Mouse (Mus musculus) erythroblast, embryonic 14.5 days (primary cell): ENCODE measurements around the gene Sec23a. TPM values are rescaled to one million over a fixed set of nuclear protein-coding genes. Genes with fewer than 3 reads are reported as not detected.

Experiments used
- H3K27me3 ChIP-seq: 2 replicates; pipeline ENCODE4 v1.6.1; 2012; ENCODE audit warnings: inconsistent platforms; ENCODE audit not compliant: control insufficient read depth
- H3K36me3 ChIP-seq: 2 replicates; pipeline ENCODE4 v1.6.1; 2012; ENCODE audit warnings: mild to moderate bottlenecking, inconsistent platforms; ENCODE audit not compliant: control insufficient read depth
- H3K4me1 ChIP-seq: 2 replicates; pipeline ENCODE4 v1.6.1; 2012; ENCODE audit warnings: inconsistent platforms; ENCODE audit not compliant: control insufficient read depth
- H3K4me3 ChIP-seq: replicated peaks from 2 replicates; pipeline ENCODE3; 2012; ENCODE audit warnings: moderate library complexity, mild to moderate bottlenecking, inconsistent platforms
- H3K9me3 ChIP-seq: 2 replicates; pipeline ENCODE4 v1.6.1; 2012; ENCODE audit warnings: low read length, inconsistent platforms, mixed read lengths; ENCODE audit not compliant: control insufficient read depth
- GATA1 ChIP-seq: IDR thresholded peaks from 2 replicates; pipeline ENCODE4 v1.6.1; 2012; ENCODE audit warnings: low read length, inconsistent platforms, mixed read lengths
- TAL1 ChIP-seq: IDR thresholded peaks from 3 replicates; pipeline ENCODE4 v1.6.1; 2012; ENCODE audit warnings: low read length, inconsistent platforms, mixed read lengths
- polyA plus RNA-seq: library from polyadenylated mRNA; stranded (reverse); fragments of >175 nt; gene quantifications from 2 replicates; pipeline ENCODE4 v1.2.3, GENCODE M21; 2012

Sec23a gene
- polyA plus RNA-seq, 1 experiment = 0.60 TPM

GRCm38 (mm10) chr12:58947231-58947630, 64.6 kb downstream of the Sec23a start:
- Histone ChIP-seq H3K36me3 (no peaks in the 10 kb centered on the region), H3K4me1 (no peaks in the 10 kb centered on the region), H3K4me3 (no peak overlapping the region), H3K27me3 (no peaks in the 10 kb centered on the region), H3K9me3 (no peaks in the 10 kb centered on the region)
- no peak for TF ChIP-seq TAL1
- no peak for TF ChIP-seq GATA1

- Histone ChIP-seq H3K36me3 (no peaks in the 10 kb centered on the region), H3K4me3 (no peak overlapping the region), H3K27me3 (no peaks in the 10 kb centered on the region), H3K4me1 (no peaks in the 10 kb centered on the region), H3K9me3 (no peaks in the 10 kb centered on the region)
- TF ChIP-seq TAL1 (no peak), GATA1 (no peak)
Observed at GRCm38 (mm10) chr12:58942544-58942943, 69.3 kb downstream of the Sec23a start.

- Histone ChIP-seq H3K9me3 (no peaks in the 10 kb centered on the region), H3K36me3 (no peaks in the 10 kb centered on the region), H3K4me3 (no peak overlapping the region), H3K27me3 (no peaks in the 10 kb centered on the region), H3K4me1 (no peaks in the 10 kb centered on the region)
- TF ChIP-seq GATA1 = no peak
- TF ChIP-seq TAL1 = no peak
Observed at GRCm38 (mm10) chr12:58934580-58934979, 77.2 kb downstream of the Sec23a start.

GRCm38 (mm10) chr12:58924996-58925395, 86.8 kb downstream of the Sec23a start:
- no peak overlapping the region for H3K4me3 ChIP-seq
- H3K36me3 ChIP-seq = no peaks in the 10 kb centered on the region
- no peak for TF ChIP-seq GATA1
- TF ChIP-seq TAL1 = no peak

GRCm38 (mm10) chr12:58924025-58924424, 87.8 kb downstream of the Sec23a start:
- TF ChIP-seq TAL1 (no peak), GATA1 (no peak)
- H3K36me3 ChIP-seq = no peaks in the 10 kb centered on the region
- H3K4me3 ChIP-seq = no peak overlapping the region
- no peaks in the 10 kb centered on the region for H3K27me3 ChIP-seq
- no peaks in the 10 kb centered on the region for H3K4me1 ChIP-seq
- H3K9me3 ChIP-seq = no peaks in the 10 kb centered on the region

More at GRCm38 (mm10) chr12:58924996-58925395, 86.8 kb downstream of the Sec23a start:
- no peaks in the 10 kb centered on the region for H3K4me1 ChIP-seq
- H3K27me3 ChIP-seq = no peaks in the 10 kb centered on the region
- H3K9me3 ChIP-seq = no peaks in the 10 kb centered on the region

- H3K4me3 ChIP-seq = no peak overlapping the region
- no peak for TF ChIP-seq GATA1
- TF ChIP-seq TAL1 = no peak
- no peaks in the 10 kb centered on the region for H3K27me3 ChIP-seq
- no peaks in the 10 kb centered on the region for H3K4me1 ChIP-seq
- no peaks in the 10 kb centered on the region for H3K9me3 ChIP-seq
- no peaks in the 10 kb centered on the region for H3K36me3 ChIP-seq
Observed at GRCm38 (mm10) chr12:58920775-58921174, 91.0 kb downstream of the Sec23a start.

GRCm38 (mm10) chr12:58919516-58919915, 92.3 kb downstream of the Sec23a start:
- Histone ChIP-seq H3K27me3 (no peaks in the 10 kb centered on the region), H3K36me3 (no peaks in the 10 kb centered on the region), H3K4me1 (no peaks in the 10 kb centered on the region), H3K4me3 (no peak overlapping the region), H3K9me3 (no peaks in the 10 kb centered on the region)
- no peak for TF ChIP-seq TAL1
- no peak for TF ChIP-seq GATA1

- no peaks in the 10 kb centered on the region for H3K27me3 ChIP-seq
- H3K36me3 ChIP-seq = no peaks in the 10 kb centered on the region
- H3K4me3 ChIP-seq = no peak overlapping the region
- no peak for TF ChIP-seq GATA1
- no peak for TF ChIP-seq TAL1
- no peaks in the 10 kb centered on the region for H3K9me3 ChIP-seq
- no peaks in the 10 kb centered on the region for H3K4me1 ChIP-seq
Observed at GRCm38 (mm10) chr12:58909826-58910225, 102.0 kb downstream of the Sec23a start.

Other genes with a start within 250 kb of the Sec23a start
- 0.40 and 0.54 TPM in 2 replicates for gene Gemin2, start 1.4 kb upstream of the Sec23a start, polyA plus RNA-seq
- gene Trappc6b, start 49.5 kb upstream of the Sec23a start, polyA plus RNA-seq = 9.5 and 10.4 TPM in 2 replicates
- 5.0 and 5.9 TPM in 2 replicates for gene Pnn, start 54.9 kb upstream of the Sec23a start, polyA plus RNA-seq
- gene Mia2, start 83.8 kb upstream of the Sec23a start, polyA plus RNA-seq = 1.2 and 1.5 TPM in 2 replicates
- 0.40 and 0.44 TPM in 2 replicates for gene Fbxo33, start 207.7 kb upstream of the Sec23a start, polyA plus RNA-seq